Mouse (Mus musculus) adipocyte (in vitro differentiated cells): ENCODE results near the gene Gmppa.
A peak's percentile ranks its signal among the peaks of the same experiment; 100 is the strongest.

Experiments used
- DNase-seq: peaks from one replicate; pipeline ENCODE4 v3.0.0-alpha.2; 2016; ENCODE audit warnings: low spot score

The Gmppa gene

DNA sequence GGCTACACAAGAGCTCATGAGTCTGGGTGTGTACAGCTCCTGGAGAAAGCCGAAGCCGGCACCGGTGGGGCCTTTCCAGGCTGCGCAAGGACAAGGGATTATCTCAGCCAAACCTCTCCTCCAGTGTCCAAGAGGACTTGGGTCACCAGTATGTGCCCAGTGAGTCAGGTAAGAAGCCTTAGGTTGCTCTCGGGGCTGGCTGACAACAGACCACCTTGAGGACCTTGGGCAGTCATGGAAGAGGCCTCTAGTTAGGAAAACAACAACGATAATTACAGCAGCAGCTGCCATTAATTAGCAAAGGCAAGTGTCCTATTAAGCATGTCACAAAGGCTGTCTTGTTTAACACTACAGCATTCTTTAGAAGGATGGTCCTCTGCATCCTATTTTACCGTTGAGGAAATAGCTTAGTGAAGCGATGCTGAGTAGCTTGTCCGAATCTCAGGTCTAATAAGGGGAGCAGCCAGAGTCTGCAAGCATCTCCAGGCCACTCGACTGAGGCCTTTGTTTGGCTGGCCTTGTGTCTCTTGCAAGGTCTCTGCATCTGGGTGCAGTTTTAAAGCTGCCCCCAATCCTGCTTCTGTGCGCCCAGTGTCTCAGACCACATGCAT lies 11.8 kb upstream of the Gmppa start:
- DNase-seq: no peak

- peak; percentile 60 for DNase-seq
Measured at GRCm38 (mm10) chr1:75425796-75426471, 9.8 kb upstream of the Gmppa start.

GRCm38 (mm10) chr1:75438782-75439181 lies 3.1 kb downstream of the Gmppa start:
- DNase-seq: no peak

DNA sequence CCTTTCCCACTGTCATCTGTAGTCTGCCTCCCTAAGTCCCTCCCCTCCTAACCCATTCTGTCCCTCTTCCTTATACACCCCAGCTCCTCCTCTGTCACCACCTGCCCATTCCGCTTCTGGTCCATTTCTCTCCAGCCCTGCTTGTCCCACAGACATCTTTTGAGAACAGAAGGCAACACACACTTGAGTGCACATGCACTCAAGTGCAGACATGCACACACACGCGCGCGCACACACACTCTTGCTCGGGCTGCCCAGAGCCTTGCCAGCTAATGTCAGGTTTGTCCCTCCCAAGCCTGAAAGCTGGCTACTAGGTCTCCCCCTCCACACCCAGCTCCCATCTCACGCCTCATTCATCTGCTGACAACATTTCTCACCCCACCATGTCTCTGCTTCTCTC lies 4.9 kb downstream of the Gmppa start:
- no peak for DNase-seq

DNA sequence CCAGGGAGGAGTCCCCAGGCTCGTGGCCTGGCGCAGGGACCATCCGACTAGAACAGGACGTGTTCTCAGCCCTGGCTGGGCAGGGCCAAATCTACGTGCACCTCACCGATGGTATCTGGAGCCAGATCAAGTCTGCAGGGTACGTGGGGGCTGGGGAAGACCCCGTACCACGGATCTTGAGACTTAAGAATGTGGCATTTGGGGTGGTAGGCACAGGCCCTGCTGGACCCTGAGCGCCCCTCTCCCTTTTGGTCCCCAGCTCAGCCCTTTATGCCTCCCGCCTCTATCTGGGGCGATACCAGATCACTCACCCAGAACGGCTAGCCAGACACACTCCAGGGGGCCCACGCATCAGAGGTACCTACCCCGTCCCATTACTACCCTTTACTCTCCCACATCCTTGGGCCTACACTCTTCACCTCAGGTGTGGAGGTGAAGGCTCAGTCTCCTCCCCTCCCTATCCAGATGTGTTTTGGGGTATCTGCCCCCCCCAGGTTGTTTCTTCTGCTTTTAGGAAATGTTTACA lies 5.8 kb downstream of the Gmppa start:
- DNase-seq: no peak

DNA sequence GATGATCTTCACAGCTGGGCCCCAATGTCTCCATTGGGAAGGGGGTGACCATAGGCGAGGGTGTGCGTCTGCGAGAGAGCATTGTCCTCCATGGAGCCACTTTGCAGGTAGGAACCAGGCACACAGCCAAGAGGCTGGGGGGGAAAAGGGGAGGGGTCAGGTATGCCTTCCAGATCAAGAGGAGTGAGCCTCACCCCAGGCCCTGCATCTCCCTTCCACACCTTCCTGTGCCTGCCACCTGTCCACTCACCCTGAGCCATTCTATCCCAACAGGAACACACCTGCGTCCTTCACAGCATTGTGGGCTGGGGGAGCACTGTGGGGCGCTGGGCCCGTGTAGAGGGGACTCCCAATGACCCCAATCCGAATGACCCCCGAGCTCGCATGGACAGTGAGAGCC lies 6.4 kb downstream of the Gmppa start:
- no peak for DNase-seq

- no peak for DNase-seq
Measured at GRCm38 (mm10) chr1:75442811-75443210, 7.1 kb downstream of the Gmppa start.

- no peak for DNase-seq
Measured at GRCm38 (mm10) chr1:75443247-75444024, 7.7 kb downstream of the Gmppa start.

DNA sequence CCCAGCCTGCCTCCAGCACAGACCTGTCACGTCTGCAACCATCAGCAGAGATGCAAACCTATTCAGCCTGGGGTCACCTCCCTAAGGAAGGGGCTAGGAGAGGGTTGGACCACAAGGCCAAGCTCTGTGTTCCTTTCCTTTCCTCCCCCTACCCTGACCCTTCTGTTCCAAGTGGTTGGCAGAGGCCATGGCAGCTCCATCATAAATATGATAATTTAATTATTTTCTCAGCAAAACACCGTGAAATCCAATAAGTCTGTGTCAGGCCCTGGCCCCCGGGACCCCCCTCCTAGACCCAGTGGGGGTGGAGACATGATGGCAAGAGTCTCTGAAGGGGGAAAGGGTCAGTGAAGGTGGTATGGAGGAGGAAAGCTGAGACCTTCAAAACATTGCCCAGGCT lies 8.5 kb downstream of the Gmppa start:
- no peak for DNase-seq

GRCm38 (mm10) chr1:75445141-75445701 lies 9.5 kb downstream of the Gmppa start:
- no peak for DNase-seq

- peak; percentile 70 for DNase-seq
Measured at GRCm38 (mm10) chr1:75445751-75446611, 10.3 kb downstream of the Gmppa start.

GRCm38 (mm10) chr1:75446656-75447055 lies 10.9 kb downstream of the Gmppa start:
- no peak for DNase-seq

DNA sequence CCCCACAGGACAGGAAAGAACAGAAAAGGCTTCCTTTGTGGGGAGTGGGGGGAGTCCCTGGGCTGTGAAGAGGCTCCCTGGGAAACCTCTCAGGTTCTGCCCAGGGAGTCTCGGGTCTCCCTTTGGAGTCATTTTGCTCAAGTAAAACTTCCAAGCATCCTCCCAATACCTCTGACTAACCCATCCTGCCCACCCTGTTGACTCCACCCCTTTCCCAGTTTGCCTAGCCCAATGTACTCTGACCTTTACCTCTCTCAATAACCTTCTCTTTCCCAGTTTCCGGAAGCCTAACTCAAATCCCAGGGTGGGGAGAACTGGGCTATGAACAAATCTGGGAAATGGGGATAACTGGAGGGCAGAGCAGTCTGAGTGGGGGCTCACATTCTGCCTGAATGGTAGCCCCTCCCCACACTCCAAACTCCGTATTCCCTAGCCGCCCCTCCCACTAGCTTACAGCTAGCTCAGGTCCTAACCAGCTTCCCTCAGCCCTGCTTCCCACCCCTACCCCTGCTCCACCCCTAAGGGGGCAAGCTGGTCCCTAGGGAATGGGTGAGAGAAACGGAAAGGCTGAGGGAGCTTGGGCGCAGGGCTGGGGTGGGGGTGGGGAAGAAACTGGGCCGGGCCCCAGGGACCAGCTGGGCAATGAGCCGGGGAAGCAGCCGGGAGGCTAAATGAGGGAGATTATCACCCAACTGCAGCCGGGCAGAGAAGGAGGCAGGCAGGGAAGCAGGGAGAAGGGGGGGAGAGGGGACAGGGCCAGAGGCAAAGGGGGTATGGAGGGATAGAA lies 11.7 kb downstream of the Gmppa start:
- DNase-seq: no peak

DNA sequence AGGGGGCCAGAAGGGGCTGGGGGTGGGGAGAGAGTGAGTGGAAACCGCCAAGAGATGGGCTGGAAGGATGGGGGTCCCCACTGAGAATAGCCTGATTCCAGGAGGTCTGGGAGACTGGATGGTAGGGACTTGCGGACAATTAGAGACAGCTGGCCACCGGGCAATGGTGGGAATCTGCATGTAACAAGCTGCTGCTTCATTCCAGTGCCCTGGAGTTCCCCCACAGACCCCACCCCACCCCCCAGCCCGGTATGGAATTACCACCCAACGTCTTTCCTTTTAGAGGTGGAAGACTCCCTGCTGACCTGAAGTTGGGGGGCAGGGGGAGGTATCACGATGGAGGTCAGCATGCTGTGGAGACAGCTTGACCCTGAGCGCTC lies 12.3 kb downstream of the Gmppa start:
- no peak for DNase-seq

DNA sequence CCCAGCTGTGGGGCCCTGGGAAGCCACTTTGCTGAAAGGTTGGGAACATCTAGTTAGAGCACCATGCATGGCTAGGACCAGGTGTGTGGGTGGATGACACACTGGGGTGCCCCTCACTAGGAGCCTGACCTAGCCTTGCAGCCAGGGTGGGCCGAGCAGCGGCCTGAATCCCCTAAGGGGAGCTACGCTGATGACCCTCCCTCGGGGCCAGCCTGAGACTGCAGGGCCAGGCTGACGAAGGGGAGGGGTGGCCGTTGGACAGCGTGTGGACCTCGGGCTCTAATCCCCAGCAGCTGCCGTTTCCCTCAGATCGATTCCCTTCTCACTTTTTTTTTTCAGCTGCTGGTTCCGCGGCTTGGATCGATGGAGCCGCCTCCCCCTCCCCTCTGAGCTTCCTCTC lies 13.2 kb downstream of the Gmppa start:
- no peak for DNase-seq

- DNase-seq: no peak
Measured at GRCm38 (mm10) chr1:75449377-75450135, 13.8 kb downstream of the Gmppa start.

GRCm38 (mm10) chr1:75450314-75451005 lies 14.7 kb downstream of the Gmppa start, which contains the start of gene Asic4:
Gene Asic4, plus strand, starts transcription at chr1:75450436.
- no peak for DNase-seq

DNA sequence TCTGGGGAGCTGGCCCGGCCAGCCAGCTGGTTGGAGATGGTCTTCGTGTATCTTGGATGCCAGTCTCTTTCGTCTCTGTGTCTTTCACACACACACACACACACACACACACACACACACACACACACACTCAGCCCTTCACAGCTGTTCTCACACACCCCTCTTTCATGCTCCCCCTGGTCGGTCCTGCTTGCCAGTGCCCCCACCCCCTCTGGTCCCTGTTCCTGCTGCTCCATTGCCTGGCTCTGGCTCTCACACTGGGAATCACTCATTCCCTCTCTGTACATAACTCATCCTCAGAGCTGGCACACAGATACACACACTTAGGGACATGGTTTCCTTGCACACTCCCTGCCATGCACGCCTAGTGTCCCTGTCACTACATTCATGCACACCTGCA lies 16.2 kb downstream of the Gmppa start:
- DNase-seq: no peak

DNA sequence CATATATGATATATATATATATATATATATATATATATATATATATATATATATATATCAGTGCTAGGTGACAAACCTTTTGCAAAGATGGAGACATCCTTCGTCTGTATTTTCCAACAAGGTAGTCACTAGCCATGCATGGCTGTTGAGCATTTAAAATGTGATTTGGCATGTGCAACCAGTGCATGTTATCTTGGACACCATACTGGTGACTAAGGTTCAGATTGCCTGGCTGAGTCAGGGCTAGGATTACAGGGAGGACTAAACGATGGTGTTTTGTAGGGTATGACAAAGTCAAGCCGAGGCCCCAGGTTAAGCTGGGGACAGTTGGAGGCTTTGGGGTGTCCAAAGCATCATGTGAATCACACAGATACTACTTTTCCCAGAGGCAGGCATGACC lies 19.7 kb downstream of the Gmppa start:
- DNase-seq: no peak

GRCm38 (mm10) chr1:75455948-75456347 lies 20.2 kb downstream of the Gmppa start:
- no peak for DNase-seq
